Mouse (Mus musculus) limb, embryonic 14.5 days (tissue): ENCODE results near the gene Ralgapa2. TPM values are rescaled to one million over a fixed set of nuclear protein-coding genes. Genes with fewer than 3 reads are reported as not detected.

Experiments
- ATAC-seq: fragments of 200-750 bp; cut with Nextera tagmentation; 2 replicates; pipeline ENCODE4 v1.8.0; 2017; ENCODE audit warnings: low read depth, moderate number of reproducible peaks, moderate TSS enrichment; ENCODE audit not compliant: low FRiP score
- DNase-seq: peaks from one replicate; pipeline ENCODE4 v3.0.0-alpha.2; 2015; ENCODE audit warnings: low spot score
- H3K27ac ChIP-seq: fragments of 300-500 bp; sonication (generic); replicated peaks from 2 replicates; pipeline ENCODE4 v1.5.1; 2014; ENCODE audit warnings: low read depth, mild to moderate bottlenecking, low read length, moderate library complexity, mixed read lengths
- H3K27me3 ChIP-seq: fragments of 300-500 bp; sonication (generic); 2 replicates; pipeline ENCODE4 v1.6.1; 2014; ENCODE audit warnings: low read length, mixed read lengths; ENCODE audit not compliant: control insufficient read depth, insufficient read depth
- H3K36me3 ChIP-seq: fragments of 300-500 bp; sonication (generic); 2 replicates; pipeline ENCODE4 v1.6.1; 2014; ENCODE audit warnings: mild to moderate bottlenecking, low read length, moderate library complexity, mixed read lengths; ENCODE audit not compliant: control insufficient read depth, insufficient read depth
- H3K4me1 ChIP-seq: fragments of 300-500 bp; sonication (generic); 2 replicates; pipeline ENCODE4 v1.6.1; 2014; ENCODE audit warnings: antibody characterized with exemption, low read length, mixed read lengths; ENCODE audit not compliant: control insufficient read depth, insufficient read depth
- H3K4me2 ChIP-seq: fragments of 300-500 bp; sonication (generic); replicated peaks from 2 replicates; pipeline ENCODE4 v1.6.1; 2014; ENCODE audit warnings: low read depth, mild to moderate bottlenecking, low read length, moderate library complexity; ENCODE audit not compliant: severe bottlenecking
- H3K4me3 ChIP-seq: fragments of 300-500 bp; sonication (generic); replicated peaks from 2 replicates; pipeline ENCODE4 v1.5.1; 2014; ENCODE audit warnings: low read length
- H3K9ac ChIP-seq: fragments of 300-500 bp; sonication (generic); 2 replicates; pipeline ENCODE4 v1.6.1; 2014; ENCODE audit warnings: mild to moderate bottlenecking, low read depth, low read length, moderate library complexity; ENCODE audit not compliant: severe bottlenecking
- H3K9me3 ChIP-seq: fragments of 300-500 bp; sonication (generic); 2 replicates; pipeline ENCODE4 v1.6.1; 2016; ENCODE audit warnings: low read length; ENCODE audit not compliant: control insufficient read depth
- POLR2A ChIP-seq: fragments of 200-500 bp; IDR thresholded peaks from 2 replicates; pipeline ENCODE4 v1.8.0; 2012; ENCODE audit warnings: inconsistent platforms, mild to moderate bottlenecking, moderate library complexity, borderline replicate concordance; ENCODE audit not compliant: insufficient read depth, insufficient read length; ENCODE audit errors: extremely low read depth
- WGBS: fragments of 180-500 bp; shearing (Covaris S2); extraction: QIAGEN DNeasy Blood & Tissue Kit; methylation state at CpG from one replicate; pipeline ENCODE4 v1.1.7; 2014; 5-methylcytosine and 5-hydroxymethylcytosine counted together
- polyA plus RNA-seq, 2 experiments: library from polyadenylated mRNA; depleted of rRNA in 1 of 2; stranded (reverse) in 1 of 2; unstranded in 1 of 2; fragments of >200 nt; fragmentation: Nextera tagmentation in 1 of 2; extraction: Ambion mirVana in 1 of 2; gene quantifications; 2 replicates each; pipeline versions ENCODE4 v1.2.1 to v1.2.3; 2012 to 2014

The Ralgapa2 gene
- polyA plus RNA-seq, 2 experiments = 4.1 TPM

DNA sequence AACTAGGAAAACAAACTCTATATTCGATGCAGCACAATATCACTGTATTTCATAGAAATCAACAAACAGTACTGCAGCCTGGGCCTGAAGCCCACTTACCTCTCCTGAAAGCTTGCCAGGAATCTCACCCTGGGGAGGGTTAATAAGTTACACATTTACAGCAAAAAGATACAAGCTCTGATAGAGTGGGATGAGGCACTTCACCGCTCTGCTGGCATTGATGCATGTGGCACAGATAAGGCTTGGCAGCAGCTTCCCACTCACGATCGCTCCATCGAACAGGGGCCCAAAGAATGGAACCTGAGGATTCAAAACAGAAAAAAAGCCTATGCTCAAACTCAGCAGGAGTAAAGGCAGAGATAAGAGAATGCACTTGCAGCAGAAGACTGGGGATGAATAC, 197.4 kb downstream of the Ralgapa2 start:
- 78% methylated on average over 5 of the region's 5 CpGs for WGBS
- Histone ChIP-seq H3K27me3 (no peaks in the 10 kb centered on the region), H3K4me3 (no peak overlapping the region), H3K4me1 (no peaks in the 10 kb centered on the region), H3K36me3 (no peaks in the 10 kb centered on the region), H3K27ac (no peak overlapping the region), H3K9ac (no peak overlapping the region), H3K4me2 (no peak overlapping the region), H3K9me3 (no peaks in the 10 kb centered on the region)
- no peak for TF ChIP-seq POLR2A
- no peak for DNase-seq
- no peak for ATAC-seq

GRCm38 (mm10) chr2:146313811-146314210, 198.3 kb downstream of the Ralgapa2 start:
- Histone ChIP-seq H3K4me2 (no peak overlapping the region), H3K4me3 (no peak overlapping the region), H3K27me3 (no peaks in the 10 kb centered on the region), H3K36me3 (no peaks in the 10 kb centered on the region), H3K27ac (no peak overlapping the region), H3K4me1 (no peaks in the 10 kb centered on the region), H3K9ac (no peak overlapping the region), H3K9me3 (no peaks in the 10 kb centered on the region)
- DNase-seq (no peak), ATAC-seq (no peak)
- no peak for TF ChIP-seq POLR2A
- WGBS = 76% methylated on average over 4 of the region's 4 CpGs

GRCm38 (mm10) chr2:146310760-146311159, 201.4 kb downstream of the Ralgapa2 start:
- no peak for DNase-seq
- no peaks in the 10 kb centered on the region for H3K36me3 ChIP-seq
- H3K27ac ChIP-seq = no peak overlapping the region
- H3K9ac ChIP-seq = no peak overlapping the region
- H3K27me3 ChIP-seq = no peaks in the 10 kb centered on the region
- ATAC-seq = no peak
- no peaks in the 10 kb centered on the region for H3K4me1 ChIP-seq
- H3K4me2 ChIP-seq = no peak overlapping the region
- TF ChIP-seq POLR2A = no peak
- 87% methylated on average over 3 of the region's 3 CpGs for WGBS
- no peak overlapping the region for H3K4me3 ChIP-seq
- H3K9me3 ChIP-seq = no peaks in the 10 kb centered on the region

DNA sequence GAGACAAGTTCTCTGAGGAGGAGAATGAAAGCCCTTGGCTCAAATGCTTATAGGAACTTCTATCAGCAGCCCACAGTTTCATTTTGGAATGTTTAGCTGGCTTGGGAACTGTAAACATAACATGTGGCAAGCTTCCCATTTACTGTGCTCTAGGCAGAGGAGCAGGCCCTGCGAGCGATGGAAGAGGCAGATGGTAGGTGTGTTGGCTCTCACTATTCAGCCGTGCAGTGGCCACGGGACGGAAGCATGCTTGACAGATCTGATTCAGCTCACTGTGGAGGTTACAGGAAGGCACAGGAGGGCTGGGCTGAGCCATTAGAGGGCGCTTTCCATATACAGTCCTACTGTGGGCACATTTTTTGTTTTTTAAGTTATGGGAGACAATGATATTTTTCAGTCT, 201.9 kb downstream of the Ralgapa2 start:
- Histone ChIP-seq H3K4me3 (no peak overlapping the region), H3K4me2 (no peak overlapping the region), H3K27ac (no peak overlapping the region), H3K36me3 (no peaks in the 10 kb centered on the region), H3K27me3 (no peaks in the 10 kb centered on the region), H3K9me3 (no peaks in the 10 kb centered on the region), H3K9ac (no peak overlapping the region), H3K4me1 (no peaks in the 10 kb centered on the region)
- DNase-seq = no peak
- ATAC-seq = no peak
- no peak for TF ChIP-seq POLR2A
- 77% methylated on average over 6 of the region's 6 CpGs for WGBS

DNA sequence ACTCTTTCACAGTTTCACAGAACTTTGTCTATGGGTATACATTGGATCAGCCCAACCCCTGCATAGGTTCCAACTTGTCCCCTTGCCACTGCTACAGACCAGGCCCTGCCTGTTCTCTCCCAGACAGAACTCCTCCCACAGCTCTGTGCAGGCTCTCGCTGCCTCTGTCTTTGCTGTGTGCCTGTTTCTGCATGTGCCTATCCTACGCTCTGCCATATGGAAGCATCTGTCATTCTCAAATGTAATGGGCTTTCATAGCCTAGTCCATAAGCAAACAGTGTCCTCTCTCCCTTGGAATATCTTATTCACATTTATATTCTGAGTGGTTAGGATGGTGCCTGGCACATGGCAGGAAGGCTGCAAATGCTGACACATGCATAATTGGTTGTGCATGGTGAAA, 202.7 kb downstream of the Ralgapa2 start:
- Histone ChIP-seq H3K27me3 (no peaks in the 10 kb centered on the region), H3K4me1 (no peaks in the 10 kb centered on the region), H3K36me3 (no peaks in the 10 kb centered on the region), H3K4me3 (no peak overlapping the region), H3K9me3 (no peaks in the 10 kb centered on the region), H3K9ac (no peak overlapping the region), H3K27ac (no peak overlapping the region), H3K4me2 (no peak overlapping the region)
- WGBS = 89% methylated on average over 2 of the region's 2 CpGs
- ATAC-seq = no peak
- DNase-seq = no peak
- no peak for TF ChIP-seq POLR2A

GRCm38 (mm10) chr2:146307060-146307459, 205.1 kb downstream of the Ralgapa2 start:
- WGBS = 26% methylated on average over 3 of the region's 3 CpGs
- H3K9me3 ChIP-seq = no peaks in the 10 kb centered on the region
- ATAC-seq (peak; percentile 53; the same call in 1 of the 2 replicates), DNase-seq (peak; percentile 23)
- no peaks in the 10 kb centered on the region for H3K27me3 ChIP-seq
- no peak for TF ChIP-seq POLR2A
- no peak overlapping the region for H3K4me2 ChIP-seq
- no peaks in the 10 kb centered on the region for H3K4me1 ChIP-seq
- H3K27ac ChIP-seq = no peak overlapping the region
- no peak overlapping the region for H3K4me3 ChIP-seq
- no peaks in the 10 kb centered on the region for H3K36me3 ChIP-seq
- H3K9ac ChIP-seq = no peak overlapping the region
